Comparison of ENCODE assay signal across 17 mouse cellular contexts in genomic region chr10:69575451-69575850, GRCm38 (mm10).
"Had no signal": no experiment of that assay in that cellular context is flagged by ENCODE, and none has a peak within 500 bp of the region (broad histone marks: within the 10 kb centered on the region; RNA-seq: fewer than 3 reads in every experiment).

No protein-coding gene starts in this region.

- H3K36me3 ChIP-seq: midbrain, embryonic 10.5 days; neural tube, embryonic 13.5 days; neural tube, embryonic 15.5 days had no signal

- H3K4me3 ChIP-seq: midbrain, embryonic 10.5 days; myocyte; neural tube, embryonic 13.5 days; neural tube, embryonic 15.5 days had no signal

- H3K9me3 ChIP-seq: midbrain, embryonic 10.5 days; neural tube, embryonic 13.5 days; neural tube, embryonic 15.5 days had no signal

- H3K27ac ChIP-seq: liver, embryonic 14.5 days; midbrain, embryonic 10.5 days; neural tube, embryonic 13.5 days; neural tube, embryonic 15.5 days had no signal

- H3K4me2 ChIP-seq: lung, embryonic 14.5 days; neural tube, embryonic 13.5 days; neural tube, embryonic 15.5 days had no signal

- DNase-seq: lung, adult 18-20 months; lung, embryonic 14.5 days; lung, postnatal 10 days; lung, postnatal 4 days; midbrain, embryonic 14.5 days; right cerebral cortex, adult 18-20 months; right cerebral cortex, postnatal 25 days; right cerebral cortex, postnatal 4 days; spleen, adult 18-20 months; thymus, adult 18-20 months; thymus, postnatal 14 days; thymus, postnatal 36 days had no signal

- H3K9ac ChIP-seq: liver, embryonic 14.5 days; lung, embryonic 14.5 days; neural tube, embryonic 15.5 days had no signal

- H3K27me3 ChIP-seq: neural tube, embryonic 13.5 days; neural tube, embryonic 15.5 days had no signal
